Mouse (Mus musculus) ZHBTc4 (cell line): ENCODE measurements at regions not wholly inside any gene's neighbourhood (a gene's known extent, or its start where the extent isn't known, plus 50 kb on each side); places are given as distances from the start of the nearest gene placed in this dataset.

Source experiments
- DNase-seq: peaks from one replicate; pipeline ENCODE4 v3.0.0-alpha.2; 2011; ENCODE audit warnings: low read depth, low spot score

DNA sequence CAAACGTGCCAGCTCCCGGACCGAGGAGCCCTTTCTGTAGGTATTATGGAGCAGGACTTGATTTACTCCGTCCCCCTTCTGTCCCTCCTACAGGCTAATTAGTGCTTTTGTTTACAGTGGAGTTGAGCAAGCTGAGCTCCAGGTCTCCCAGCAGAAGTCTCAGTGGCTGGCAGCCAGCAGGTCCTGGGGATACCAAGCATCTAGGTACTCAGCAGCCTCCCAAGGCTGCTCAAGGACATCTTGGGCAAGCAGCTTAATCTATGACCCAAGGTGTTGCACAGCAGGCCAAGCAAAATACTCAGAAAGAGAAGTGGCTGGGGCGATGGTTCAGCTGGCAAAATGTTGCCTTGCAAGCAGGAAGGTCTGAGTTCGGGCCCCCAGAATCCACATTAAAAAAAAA lies 254.4 kb downstream of the Dysf start:
- no peak for DNase-seq

DNA sequence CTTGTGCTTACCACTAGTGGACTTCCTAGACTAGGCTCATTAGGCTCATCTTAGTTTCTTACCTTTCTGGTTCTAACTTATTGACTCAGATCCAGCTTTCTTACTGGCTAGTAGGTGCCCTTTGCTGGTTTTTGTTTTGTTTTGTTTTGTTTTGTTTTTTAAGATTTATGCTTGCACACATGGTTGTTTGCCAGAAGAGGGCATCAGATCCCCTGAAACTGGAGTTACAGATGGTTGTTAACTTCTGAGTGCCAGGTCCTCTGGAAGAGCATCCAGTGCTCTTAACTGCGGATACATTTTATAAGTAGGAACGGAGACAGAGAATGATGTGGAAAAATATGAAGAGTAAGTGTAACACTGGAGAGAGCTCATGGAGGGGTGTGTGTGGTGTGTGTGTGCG lies 253.1 kb downstream of the Dysf start:
- no peak for DNase-seq
